Mouse (Mus musculus) stomach, postnatal 0 days (tissue): ENCODE results near the gene Mnat1.

Experiments
- CTCF ChIP-seq: IDR thresholded peaks from 2 replicates; pipeline ENCODE4 v1.5.1; 2016; ENCODE audit warnings: antibody characterized with exemption, low read depth, mild to moderate bottlenecking, moderate library complexity
- EP300 ChIP-seq: optimal IDR thresholded peaks from 2 replicates; pipeline ENCODE3; 2016; ENCODE audit warnings: antibody characterized with exemption

DNA sequence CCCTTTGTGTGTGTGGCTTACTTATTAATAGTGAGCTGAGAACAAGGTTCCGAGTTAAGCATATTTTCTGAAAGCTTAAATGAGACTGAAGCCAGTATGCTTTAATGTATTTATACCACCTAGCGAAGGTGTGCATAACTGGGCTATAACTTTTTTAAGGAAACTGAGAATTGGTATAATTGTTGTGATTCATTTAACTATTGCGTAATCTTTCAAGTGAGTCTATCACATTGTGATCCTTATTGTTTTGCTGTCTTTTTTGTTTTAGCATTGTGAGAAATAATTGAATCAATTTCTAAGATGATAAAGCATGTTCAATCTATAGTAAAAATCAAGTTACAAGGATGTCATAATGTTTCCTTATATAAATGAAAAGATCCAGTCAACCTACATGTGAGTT, 104.9 kb downstream of the Mnat1 start:
- no peak for TF ChIP-seq EP300
- no peak for TF ChIP-seq CTCF
